Mouse (Mus musculus) myocyte (in vitro differentiated cells): ENCODE data around the gene Zdhhc7. TPM values are rescaled to one million over a fixed set of nuclear protein-coding genes. Genes with fewer than 3 reads are reported as not detected.

Experiments used
- H3K27me3 ChIP-seq: one replicate; pipeline ENCODE4 v1.6.1; 2011; ENCODE audit not compliant: control insufficient read depth, insufficient read depth, insufficient read length
- H3K36me3 ChIP-seq: one replicate; pipeline ENCODE4 v1.6.1; 2011; ENCODE audit not compliant: control insufficient read depth, insufficient read depth
- H3K4me2 ChIP-seq: one replicate; pipeline ENCODE4 v1.6.1; 2011; ENCODE audit warnings: low read depth, control low read depth
- H3K4me3 ChIP-seq: one replicate; pipeline ENCODE4 v1.5.1; 2011; ENCODE audit warnings: mild to moderate bottlenecking, control low read depth, moderate library complexity
- H3K79me2 ChIP-seq: one replicate; pipeline ENCODE4 v1.6.1; 2011; ENCODE audit not compliant: control insufficient read depth, insufficient read depth
- H3ac ChIP-seq: one replicate; pipeline ENCODE4 v1.6.1; 2011; ENCODE audit not compliant: control insufficient read depth, insufficient read length
- CEBPB ChIP-seq: IDR thresholded peaks from 2 replicates; pipeline ENCODE4 v1.6.1; 2011; ENCODE audit warnings: mild to moderate bottlenecking, moderate library complexity; ENCODE audit not compliant: poor library complexity, insufficient read depth, severe bottlenecking
- E2F4 ChIP-seq: IDR thresholded peaks from one replicate; pipeline ENCODE4 v1.6.1; 2011; ENCODE audit warnings: mild to moderate bottlenecking, control low read depth, moderate library complexity; ENCODE audit not compliant: insufficient read depth
- MAX ChIP-seq: IDR thresholded peaks from one replicate; pipeline ENCODE4 v1.6.1; 2011; ENCODE audit warnings: low read depth, mild to moderate bottlenecking, control low read depth
- MYOD1 ChIP-seq, 3 experiments: IDR thresholded peaks; one replicate each; pipeline ENCODE4 v1.6.1; 2011; ENCODE audit warnings: control low read depth in 2 of 3, low read depth in 2 of 3, mild to moderate bottlenecking in 2 of 3, moderate library complexity in 1 of 3; ENCODE audit not compliant: insufficient read length in 2 of 3, control insufficient read depth in 1 of 3
- MYOG ChIP-seq, 3 experiments: IDR thresholded peaks; one replicate each; pipeline ENCODE4 v1.6.1; 2011; ENCODE audit warnings: control low read depth in 2 of 3, low read depth in 2 of 3, mild to moderate bottlenecking in 2 of 3; ENCODE audit not compliant: insufficient read length in 2 of 3, control insufficient read depth in 1 of 3, insufficient read depth in 1 of 3
- POLR2A ChIP-seq: IDR thresholded peaks from one replicate; pipeline ENCODE4 v1.6.1; 2011; ENCODE audit warnings: low read depth, mild to moderate bottlenecking, control low read depth, moderate library complexity; ENCODE audit not compliant: insufficient read length
- POLR2AphosphoS2 ChIP-seq: IDR thresholded peaks from one replicate; pipeline ENCODE4 v1.6.1; 2011; ENCODE audit warnings: low read depth, control low read depth; ENCODE audit not compliant: insufficient read length
- REST ChIP-seq: IDR thresholded peaks from one replicate; pipeline ENCODE4 v1.6.1; 2011; ENCODE audit warnings: mild to moderate bottlenecking, control low read depth, moderate library complexity; ENCODE audit not compliant: insufficient read depth, insufficient read length
- SRF ChIP-seq: IDR thresholded peaks from one replicate; pipeline ENCODE4 v1.6.1; 2011; ENCODE audit warnings: low read depth; ENCODE audit not compliant: control insufficient read depth, insufficient read length
- TCF12 ChIP-seq: IDR thresholded peaks from one replicate; pipeline ENCODE4 v1.6.1; 2011; ENCODE audit warnings: mild to moderate bottlenecking, control low read depth; ENCODE audit not compliant: poor library complexity, insufficient read depth, severe bottlenecking
- TCF3 ChIP-seq: IDR thresholded peaks from one replicate; pipeline ENCODE4 v1.6.1; 2011; ENCODE audit warnings: low read depth, control low read depth; ENCODE audit not compliant: insufficient read length
- USF1 ChIP-seq: IDR thresholded peaks from one replicate; pipeline ENCODE4 v1.6.1; 2011; ENCODE audit warnings: low read depth, mild to moderate bottlenecking, control low read depth, moderate library complexity
- polyA plus RNA-seq: library from polyadenylated mRNA; unstranded; fragments of >200 nt; fragmentation: generic; extraction: Trizol; gene quantifications from one replicate; pipeline ENCODE4 v1.2.1, GENCODE M21; 2012; ENCODE audit warnings: missing spikeins

Gene Zdhhc7
- polyA plus RNA-seq, 1 experiment = 31.7 TPM

GRCm38 (mm10) chr8:120131158-120131557, 29.9 kb upstream of the Zdhhc7 start:
- H3K27me3 ChIP-seq = no peaks in the 10 kb centered on the region
- no peaks in the 10 kb centered on the region for H3K79me2 ChIP-seq
- no peak overlapping the region for H3ac ChIP-seq
- no peaks in the 10 kb centered on the region for H3K36me3 ChIP-seq
- TF ChIP-seq MAX = no peak
- no peak for TF ChIP-seq USF1
- TF ChIP-seq SRF = no peak
- no peak for TF ChIP-seq MYOG (IDR thresholded peaks at IDR 0.05; ENCODE audit: control insufficient read depth in 1 of 3, insufficient read depth in 1 of 3, insufficient read length in 2 of 3, low read depth in 2 of 3)
- no peak for TF ChIP-seq REST
- TF ChIP-seq POLR2A = no peak
- H3K4me3 ChIP-seq = no peak overlapping the region
- H3K4me2 ChIP-seq = no peak overlapping the region

- TF ChIP-seq TCF3 (no peak), MAX (no peak), REST (no peak), MYOG (IDR thresholded peaks at IDR 0.05; ENCODE audit: control insufficient read depth in 1 of 3, insufficient read depth in 1 of 3, insufficient read length in 2 of 3, low read depth in 2 of 3) (no peak), E2F4 (no peak), CEBPB (no peak), POLR2AphosphoS2 (no peak), TCF12 (no peak), MYOD1 (IDR thresholded peaks at IDR 0.05; ENCODE audit: control insufficient read depth in 1 of 3, insufficient read length in 2 of 3, low read depth in 2 of 3) (no peak), POLR2A (no peak), SRF (no peak), USF1 (no peak)
- no peaks in the 10 kb centered on the region for H3K36me3 ChIP-seq
- H3K4me2 ChIP-seq = no peak overlapping the region
- H3K4me3 ChIP-seq = no peak overlapping the region
- H3ac ChIP-seq = no peak overlapping the region
- no peaks in the 10 kb centered on the region for H3K79me2 ChIP-seq
- H3K27me3 ChIP-seq = no peaks in the 10 kb centered on the region
Observed at GRCm38 (mm10) chr8:120129547-120129946, 28.3 kb upstream of the Zdhhc7 start.

GRCm38 (mm10) chr8:120126357-120127161, 25.3 kb upstream of the Zdhhc7 start:
- no peaks in the 10 kb centered on the region for H3K36me3 ChIP-seq
- no peaks in the 10 kb centered on the region for H3K27me3 ChIP-seq
- no peak overlapping the region for H3K4me2 ChIP-seq

GRCm38 (mm10) chr8:120124836-120125389, 23.6 kb upstream of the Zdhhc7 start:
- H3K27me3 ChIP-seq = no peaks in the 10 kb centered on the region
- no peak overlapping the region for H3K4me2 ChIP-seq
- no peak overlapping the region for H3K4me3 ChIP-seq
- no peak overlapping the region for H3ac ChIP-seq
- no peaks in the 10 kb centered on the region for H3K36me3 ChIP-seq
- no peaks in the 10 kb centered on the region for H3K79me2 ChIP-seq
- TF ChIP-seq REST (no peak), MYOD1 (IDR thresholded peaks at IDR 0.05; ENCODE audit: control insufficient read depth in 1 of 3, insufficient read length in 2 of 3, low read depth in 2 of 3) (peak in 1 of 3 experiments; percentile 34), MAX (no peak), CEBPB (no peak), MYOG (IDR thresholded peaks at IDR 0.05; ENCODE audit: control insufficient read depth in 1 of 3, insufficient read depth in 1 of 3, insufficient read length in 2 of 3, low read depth in 2 of 3) (no peak), POLR2A (no peak), TCF3 (no peak)

More at GRCm38 (mm10) chr8:120126357-120127161, 25.3 kb upstream of the Zdhhc7 start:
- TF ChIP-seq POLR2AphosphoS2 (no peak), TCF3 (no peak), SRF (no peak), POLR2A (no peak), E2F4 (no peak), USF1 (no peak), MAX (no peak), MYOG (IDR thresholded peaks at IDR 0.05; ENCODE audit: control insufficient read depth in 1 of 3, insufficient read depth in 1 of 3, insufficient read length in 2 of 3, low read depth in 2 of 3) (no peak), MYOD1 (IDR thresholded peaks at IDR 0.05; ENCODE audit: control insufficient read depth in 1 of 3, insufficient read length in 2 of 3, low read depth in 2 of 3) (no peak), TCF12 (no peak), REST (no peak), CEBPB (no peak)
- H3K4me3 ChIP-seq = no peak overlapping the region
- no peaks in the 10 kb centered on the region for H3K79me2 ChIP-seq
- H3ac ChIP-seq = no peak overlapping the region
